Mouse (Mus musculus): ENCODE results near the gene Pa2g4. TPM values are rescaled to one million over a fixed set of nuclear protein-coding genes. Genes with fewer than 3 reads are reported as not detected.

Pa2g4 gene
- polyA plus RNA-seq, 1 experiment: 69.2 TPM

DNA sequence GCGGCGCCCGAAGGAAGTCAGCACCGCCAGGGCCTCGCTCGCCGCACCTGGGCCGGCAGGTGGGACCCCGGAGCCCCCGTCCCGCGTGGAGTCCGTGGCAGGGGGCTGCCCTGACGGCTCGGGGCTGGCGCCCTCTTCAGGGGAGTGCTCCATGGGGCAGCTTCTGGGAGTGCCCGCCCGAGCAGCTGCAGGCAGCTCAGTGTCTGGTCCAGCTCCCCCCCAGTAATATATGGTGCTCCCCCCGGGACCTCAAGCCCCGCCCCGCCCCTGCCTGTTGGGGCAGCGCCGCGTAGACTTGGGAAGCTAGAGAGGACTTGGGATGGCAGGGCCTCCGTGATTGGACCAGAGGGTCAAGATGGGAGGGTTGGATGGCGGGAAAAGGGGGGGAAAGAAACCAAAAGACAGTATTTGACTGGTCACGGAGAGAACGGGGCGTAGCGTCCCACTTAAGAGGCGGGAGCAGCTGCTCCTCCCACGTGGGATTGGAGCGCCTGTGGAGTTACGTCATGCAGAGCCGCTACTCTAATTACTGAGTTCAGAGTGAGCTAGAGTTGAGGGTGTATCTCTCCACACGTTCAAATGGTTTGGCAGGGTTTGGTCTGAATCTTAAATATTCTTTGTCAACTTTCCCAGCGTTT is 40.0 kb downstream of the Pa2g4 start, which contains the start of gene Esyt1:
Gene Esyt1, minus strand, starts transcription at position 201 of the 638 bp plus-strand sequence.
- Histone ChIP-seq H3K4me1 (ENCODE audit: control insufficient read depth, insufficient read depth, low read length) (peaks cover 7% of the 10 kb centered on the region; the same call in 1 of the 2 replicates), H3K27ac (ENCODE audit: insufficient read depth, low read length) (peak within 1 kb of the TSS; percentile 20; the same call in 1 of the 2 replicates), H3K27me3 (ENCODE audit: control insufficient read depth, insufficient read depth, low read length) (no peaks in the 10 kb centered on the region), H3K4me3 (replicated peaks; ENCODE audit: insufficient read depth, low read depth, low read length) (peak within 1 kb of the TSS; percentile 71)
- under 1% methylated on average over 37 of the region's 37 CpGs for WGBS
- TF ChIP-seq CTCF (IDR thresholded peaks at IDR 0.05; ENCODE audit: borderline replicate concordance, insufficient read depth, low read depth, low read length) (no peak), POLR2A (IDR thresholded peaks at IDR 0.05; ENCODE audit: borderline replicate concordance, insufficient read depth, low read length) (0 out of 2 replicates have a peak, but pooled peaks have one; percentile 38)
- peak; percentile 90 to 98 for DNase-seq

DNA sequence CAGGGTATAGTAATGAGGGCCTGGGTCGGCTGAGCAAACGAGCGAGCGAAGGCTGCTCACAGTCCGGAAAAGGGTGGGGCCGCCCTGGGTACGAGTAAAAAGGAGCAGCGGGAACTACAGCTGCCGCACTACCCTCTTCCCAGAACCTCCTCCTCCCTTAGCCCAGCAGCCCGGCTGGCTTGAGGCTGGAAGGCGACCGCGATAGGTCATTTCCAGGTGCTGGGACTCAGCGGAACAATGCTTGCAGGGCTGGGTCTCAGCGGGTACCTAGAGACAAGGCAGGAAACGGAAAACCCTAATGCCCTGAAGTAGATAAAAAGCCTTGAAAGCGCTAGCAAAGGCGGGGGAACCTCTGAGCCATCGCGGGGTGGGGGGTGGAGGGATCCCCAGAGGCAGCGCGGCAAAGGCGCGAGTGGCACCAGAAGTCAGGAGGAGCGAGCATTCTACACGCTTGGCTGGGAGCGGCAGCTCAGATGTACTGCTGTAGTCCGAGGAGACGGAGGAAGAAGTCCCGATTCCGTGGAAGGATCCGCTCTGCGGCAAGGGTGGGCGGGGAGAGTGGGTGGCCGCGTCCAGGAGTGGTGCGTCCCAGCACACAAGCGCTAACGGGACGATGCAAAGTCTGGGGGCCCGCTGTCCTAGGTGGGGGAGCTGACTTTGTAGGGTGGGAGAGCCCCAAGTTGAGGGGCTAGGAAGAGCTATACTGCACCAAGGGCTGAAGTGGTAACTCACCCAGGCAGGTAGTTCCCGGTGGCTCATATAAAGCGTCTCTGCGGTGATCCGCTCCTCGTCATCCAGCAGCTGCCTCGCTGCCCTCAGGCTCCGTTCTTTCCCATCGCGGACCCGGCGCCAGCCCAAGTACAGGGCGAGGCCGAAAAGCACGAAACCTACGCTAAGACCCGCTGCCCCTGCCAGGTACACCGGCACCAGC is 40.8 kb downstream of the Pa2g4 start:
- H3K4me1 ChIP-seq (ENCODE audit: control insufficient read depth, insufficient read depth, low read length): peaks cover 7% of the 10 kb centered on the region; the same call in 1 of the 2 replicates
- peak overlapping the region; percentile 71 for H3K4me3 ChIP-seq (replicated peaks; ENCODE audit: insufficient read depth, low read depth, low read length)
- no peak for TF ChIP-seq POLR2A (IDR thresholded peaks at IDR 0.05; ENCODE audit: borderline replicate concordance, insufficient read depth, low read length)
- no peak for TF ChIP-seq CTCF (IDR thresholded peaks at IDR 0.05; ENCODE audit: borderline replicate concordance, insufficient read depth, low read depth, low read length)
- peak; percentile 54 to 67 for DNase-seq
- under 1% methylated on average over 58 of the region's 58 CpGs for WGBS
- peak overlapping the region; percentile 20; the same call in 1 of the 2 replicates for H3K27ac ChIP-seq (ENCODE audit: insufficient read depth, low read length)
- no peaks in the 10 kb centered on the region for H3K27me3 ChIP-seq (ENCODE audit: control insufficient read depth, insufficient read depth, low read length)

DNA sequence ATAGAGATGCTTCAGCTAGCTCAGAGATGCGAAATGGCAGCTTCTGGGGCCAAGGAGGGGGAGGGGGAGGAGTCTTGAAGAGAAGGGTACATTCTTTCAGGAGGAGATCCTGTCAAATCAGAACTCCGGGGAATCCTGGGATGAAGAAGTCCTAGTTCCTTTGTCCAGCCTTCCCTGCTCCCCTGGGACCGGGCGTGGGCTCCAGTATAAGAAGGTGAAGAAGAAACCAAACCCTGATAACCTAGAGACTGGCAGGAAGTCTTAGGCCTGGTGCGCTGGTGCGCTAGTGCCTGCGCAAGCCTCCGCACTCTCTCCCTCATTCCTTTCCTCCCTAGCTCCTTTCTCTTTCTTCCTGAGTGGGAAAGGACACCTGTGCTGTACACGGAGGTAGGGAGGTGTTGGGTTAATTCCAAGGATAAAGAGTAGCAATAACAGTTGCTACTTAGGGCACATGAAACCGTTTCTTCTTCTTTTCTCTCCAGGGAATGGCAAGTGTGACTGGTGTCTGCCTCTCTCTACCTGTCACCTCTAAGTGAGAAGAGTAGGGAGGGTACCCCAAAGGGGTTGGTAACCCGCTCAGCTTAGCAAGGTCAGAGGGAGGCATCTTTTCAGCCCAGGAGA is 41.6 kb downstream of the Pa2g4 start:
- DNase-seq: peak in 1 of 2 experiments; percentile 35
- peak overlapping the region; percentile 71 for H3K4me3 ChIP-seq (replicated peaks; ENCODE audit: insufficient read depth, low read depth, low read length)
- 28% methylated on average over 11 of the region's 11 CpGs for WGBS
- H3K4me1 ChIP-seq (ENCODE audit: control insufficient read depth, insufficient read depth, low read length): peaks cover 10% of the 10 kb centered on the region
- no peak overlapping the region for H3K27ac ChIP-seq (ENCODE audit: insufficient read depth, low read length)
- no peaks in the 10 kb centered on the region for H3K27me3 ChIP-seq (ENCODE audit: control insufficient read depth, insufficient read depth, low read length)
- TF ChIP-seq POLR2A (IDR thresholded peaks at IDR 0.05; ENCODE audit: borderline replicate concordance, insufficient read depth, low read length) (no peak), CTCF (IDR thresholded peaks at IDR 0.05; ENCODE audit: borderline replicate concordance, insufficient read depth, low read depth, low read length) (no peak)

DNA sequence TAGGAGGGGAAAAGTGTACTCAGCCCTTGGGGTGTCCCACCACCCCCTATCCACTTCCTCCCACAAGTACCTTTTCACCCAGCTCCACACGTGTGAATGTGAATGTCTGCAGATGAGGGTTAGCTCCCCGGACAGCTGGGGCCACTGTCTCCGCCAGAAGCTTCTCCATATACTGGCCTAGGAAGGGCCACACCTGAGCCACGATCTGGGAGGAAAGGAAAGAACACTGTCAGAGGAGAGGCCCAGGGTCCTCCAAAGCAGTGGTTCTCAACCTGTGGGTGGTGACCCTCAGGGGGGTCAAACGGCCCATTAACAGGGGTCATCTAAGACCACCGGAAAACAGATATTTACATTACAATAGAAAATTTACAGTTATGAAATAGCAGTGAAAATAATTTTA is 43.4 kb downstream of the Pa2g4 start:
- Histone ChIP-seq H3K4me1 (ENCODE audit: control insufficient read depth, insufficient read depth, low read length) (peaks cover 11% of the 10 kb centered on the region), H3K27ac (ENCODE audit: insufficient read depth, low read length) (no peak overlapping the region), H3K4me3 (replicated peaks; ENCODE audit: insufficient read depth, low read depth, low read length) (no peak overlapping the region), H3K27me3 (ENCODE audit: control insufficient read depth, insufficient read depth, low read length) (no peaks in the 10 kb centered on the region)
- DNase-seq: no peak
- WGBS: 79% methylated on average over 6 of the region's 6 CpGs
- TF ChIP-seq CTCF (IDR thresholded peaks at IDR 0.05; ENCODE audit: borderline replicate concordance, insufficient read depth, low read depth, low read length): no peak
- no peak for TF ChIP-seq POLR2A (IDR thresholded peaks at IDR 0.05; ENCODE audit: borderline replicate concordance, insufficient read depth, low read length)

DNA sequence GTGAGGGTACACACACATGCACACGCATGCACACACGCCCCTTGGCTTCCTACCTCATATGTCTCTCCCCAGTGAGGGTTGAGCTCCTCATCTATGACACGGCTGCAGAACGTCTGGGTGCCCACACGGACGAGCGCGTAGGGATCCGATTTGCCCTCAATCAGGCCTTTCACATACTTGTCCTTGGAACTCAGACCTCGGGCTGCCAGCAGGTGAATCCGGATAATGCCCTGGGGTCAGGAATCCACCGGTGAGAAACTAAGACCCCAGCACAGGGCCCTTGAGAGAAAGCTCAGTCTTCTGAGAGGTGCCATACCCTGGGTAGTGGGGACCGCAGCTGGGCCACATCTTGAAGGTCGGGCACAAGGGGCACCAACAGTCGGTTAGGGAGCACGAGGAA is 45.2 kb downstream of the Pa2g4 start:
- WGBS: 84% methylated on average over 16 of the region's 16 CpGs
- Histone ChIP-seq H3K4me3 (replicated peaks; ENCODE audit: insufficient read depth, low read depth, low read length) (no peak overlapping the region), H3K27ac (ENCODE audit: insufficient read depth, low read length) (no peak overlapping the region), H3K27me3 (ENCODE audit: control insufficient read depth, insufficient read depth, low read length) (no peaks in the 10 kb centered on the region), H3K4me1 (ENCODE audit: control insufficient read depth, insufficient read depth, low read length) (peaks cover 11% of the 10 kb centered on the region)
- DNase-seq: no peak
- TF ChIP-seq POLR2A (IDR thresholded peaks at IDR 0.05; ENCODE audit: borderline replicate concordance, insufficient read depth, low read length) (no peak), CTCF (IDR thresholded peaks at IDR 0.05; ENCODE audit: borderline replicate concordance, insufficient read depth, low read depth, low read length) (no peak)

DNA sequence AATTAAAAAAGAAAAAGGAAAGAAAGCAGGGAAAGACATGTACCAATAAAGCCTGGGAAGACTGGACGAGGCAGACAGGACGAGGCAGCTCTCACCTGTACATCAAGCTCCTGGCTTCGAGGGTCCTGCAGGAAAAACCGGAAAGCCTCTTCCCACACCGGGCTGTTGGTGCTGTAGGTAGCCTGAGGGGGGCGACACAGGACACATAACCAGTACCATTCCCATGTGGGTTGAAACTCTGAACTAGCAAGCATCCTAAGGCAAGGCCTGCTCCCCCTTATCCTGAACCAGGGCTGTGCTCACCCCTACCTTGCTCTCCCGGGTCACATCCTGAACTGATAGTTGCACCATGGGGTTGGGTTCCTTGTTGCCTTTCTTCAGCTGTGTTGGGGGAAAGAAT is 47.0 kb downstream of the Pa2g4 start:
- Histone ChIP-seq H3K27ac (ENCODE audit: insufficient read depth, low read length) (no peak overlapping the region), H3K4me3 (replicated peaks; ENCODE audit: insufficient read depth, low read depth, low read length) (no peak overlapping the region), H3K27me3 (ENCODE audit: control insufficient read depth, insufficient read depth, low read length) (no peaks in the 10 kb centered on the region), H3K4me1 (ENCODE audit: control insufficient read depth, insufficient read depth, low read length) (peaks cover 5% of the 10 kb centered on the region)
- no peak for TF ChIP-seq POLR2A (IDR thresholded peaks at IDR 0.05; ENCODE audit: borderline replicate concordance, insufficient read depth, low read length)
- TF ChIP-seq CTCF (IDR thresholded peaks at IDR 0.05; ENCODE audit: borderline replicate concordance, insufficient read depth, low read depth, low read length): peak; percentile 77
- 60% methylated on average over 7 of the region's 7 CpGs for WGBS
- DNase-seq: peak; percentile 51 to 61

DNA sequence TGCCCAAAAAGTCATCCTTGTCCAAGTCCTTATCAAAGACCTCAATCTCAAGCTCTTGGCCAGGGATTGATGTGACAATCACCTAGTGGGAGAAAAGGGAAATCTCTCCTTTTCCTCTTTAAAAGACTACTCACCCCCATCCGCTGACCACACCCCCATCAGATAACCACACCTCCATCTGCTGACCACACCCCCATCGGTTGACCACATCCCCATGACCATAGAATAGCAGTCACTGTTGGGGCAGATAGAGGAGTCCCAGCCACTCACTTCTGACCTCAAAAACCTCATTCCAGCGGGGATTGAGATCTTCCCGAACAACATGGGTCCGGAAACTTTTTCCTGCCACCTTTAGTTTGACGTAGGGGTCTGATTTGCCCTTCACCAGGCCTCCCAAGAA is 49.1 kb downstream of the Pa2g4 start:
- Histone ChIP-seq H3K27ac (ENCODE audit: insufficient read depth, low read length) (no peak overlapping the region), H3K4me3 (replicated peaks; ENCODE audit: insufficient read depth, low read depth, low read length) (no peak overlapping the region), H3K27me3 (ENCODE audit: control insufficient read depth, insufficient read depth, low read length) (no peaks in the 10 kb centered on the region), H3K4me1 (ENCODE audit: control insufficient read depth, insufficient read depth, low read length) (peaks cover 5% of the 10 kb centered on the region; the same call in 1 of the 2 replicates)
- WGBS: 41% methylated on average over 6 of the region's 6 CpGs
- no peak for DNase-seq
- no peak for TF ChIP-seq CTCF (IDR thresholded peaks at IDR 0.05; ENCODE audit: borderline replicate concordance, insufficient read depth, low read depth, low read length)
- TF ChIP-seq POLR2A (IDR thresholded peaks at IDR 0.05; ENCODE audit: borderline replicate concordance, insufficient read depth, low read length): no peak

Measured in cerebellum, adult 2 months (tissue).